Mouse (Mus musculus): Measurements from ENCODE around the gene Hsp90aa1.
"Not testable (repeated sequence)": the region's sequence is repeated elsewhere in the genome, so short reads cannot be mapped to it uniquely, and the experiment has no call there.

Hsp90aa1 gene

GRCm38 (mm10) chr12:110702556-110702955 is at the start of gene Hsp90aa1:
Gene Hsp90aa1, minus strand, starts transcription at chr12:110702728.
- DNase-seq (ENCODE audit: low read depth in 1 of 2, low spot score in 2 of 2) = no peak

- DNase-seq (ENCODE audit: low read depth in 1 of 2, low spot score in 2 of 2) = no peak
Measured at GRCm38 (mm10) chr12:110750770-110751439, 48.4 kb upstream of the Hsp90aa1 start.

- no peak for DNase-seq (ENCODE audit: low read depth in 1 of 2, low spot score in 2 of 2)
Measured at GRCm38 (mm10) chr12:110738158-110738921, 35.8 kb upstream of the Hsp90aa1 start.

- DNase-seq (ENCODE audit: low read depth in 1 of 2, low spot score in 2 of 2) = peak; percentile 92 to 95
Measured at GRCm38 (mm10) chr12:110737170-110738157, 34.9 kb upstream of the Hsp90aa1 start, which contains the start of gene Wdr20. Gene Wdr20, plus strand, starts transcription at chr12:110737944.

GRCm38 (mm10) chr12:110736641-110737040 is 34.1 kb upstream of the Hsp90aa1 start:
- DNase-seq (ENCODE audit: low read depth in 1 of 2, low spot score in 2 of 2) = no peak

- DNase-seq (ENCODE audit: low read depth in 1 of 2, low spot score in 2 of 2) = not testable (repeated sequence)
Measured at GRCm38 (mm10) chr12:110733254-110733653, 30.7 kb upstream of the Hsp90aa1 start.

GRCm38 (mm10) chr12:110726428-110726827 is 23.9 kb upstream of the Hsp90aa1 start:
- no peak for DNase-seq (ENCODE audit: low read depth in 1 of 2, low spot score in 2 of 2)

- no peak for DNase-seq (ENCODE audit: low read depth in 1 of 2, low spot score in 2 of 2)
Measured at GRCm38 (mm10) chr12:110725489-110725888, 23.0 kb upstream of the Hsp90aa1 start.

GRCm38 (mm10) chr12:110725051-110725450 is 22.5 kb upstream of the Hsp90aa1 start:
- no peak for DNase-seq (ENCODE audit: low read depth in 1 of 2, low spot score in 2 of 2)

GRCm38 (mm10) chr12:110716004-110716403 is 13.5 kb upstream of the Hsp90aa1 start:
- DNase-seq (ENCODE audit: low read depth in 1 of 2, low spot score in 2 of 2) = no peak

GRCm38 (mm10) chr12:110714215-110714614 is 11.7 kb upstream of the Hsp90aa1 start:
- no peak for DNase-seq (ENCODE audit: low read depth in 1 of 2, low spot score in 2 of 2)

GRCm38 (mm10) chr12:110713784-110714183 is 11.3 kb upstream of the Hsp90aa1 start:
- DNase-seq (ENCODE audit: low read depth in 1 of 2, low spot score in 2 of 2) = no peak

- DNase-seq (ENCODE audit: low read depth in 1 of 2, low spot score in 2 of 2) = no peak
Measured at GRCm38 (mm10) chr12:110711270-110711669, 8.7 kb upstream of the Hsp90aa1 start.

GRCm38 (mm10) chr12:110707451-110707850 is 4.9 kb upstream of the Hsp90aa1 start:
- DNase-seq (ENCODE audit: low read depth in 1 of 2, low spot score in 2 of 2) = no peak

- peak; percentile 69 to 72 for DNase-seq (ENCODE audit: low read depth in 1 of 2, low spot score in 2 of 2)
Measured at GRCm38 (mm10) chr12:110706337-110707231, 4.1 kb upstream of the Hsp90aa1 start.

GRCm38 (mm10) chr12:110705419-110705818 is 2.9 kb upstream of the Hsp90aa1 start:
- not testable (repeated sequence) for DNase-seq (ENCODE audit: low read depth in 1 of 2, low spot score in 2 of 2)

GRCm38 (mm10) chr12:110703682-110704081 is 1.2 kb upstream of the Hsp90aa1 start:
- DNase-seq (ENCODE audit: low read depth in 1 of 2, low spot score in 2 of 2) = no peak

GRCm38 (mm10) chr12:110703008-110703471 is 512 bp upstream of the Hsp90aa1 start:
- DNase-seq (ENCODE audit: low read depth in 1 of 2, low spot score in 2 of 2) = peak; percentile 62 to 67

- not testable (repeated sequence) for DNase-seq (ENCODE audit: low read depth in 1 of 2, low spot score in 2 of 2)
Measured at GRCm38 (mm10) chr12:110701363-110701762, 1.2 kb downstream of the Hsp90aa1 start.

GRCm38 (mm10) chr12:110700730-110701129 is 1.8 kb downstream of the Hsp90aa1 start:
- DNase-seq (ENCODE audit: low read depth in 1 of 2, low spot score in 2 of 2) = no peak

All from monocyte, adult 2 months (primary cell).